Mouse (Mus musculus) G1E (cell line): ENCODE results near the gene Apba3.

Source experiments
- CTCF ChIP-seq: IDR thresholded peaks from 2 replicates; pipeline ENCODE4 v1.5.1; 2012; ENCODE audit warnings: low read depth, low read length, inconsistent platforms, mixed read lengths
- POLR2AphosphoS5 ChIP-seq: IDR thresholded peaks from 2 replicates; pipeline ENCODE4 v1.6.1; 2012; ENCODE audit warnings: low read depth, low read length, inconsistent platforms; ENCODE audit not compliant: insufficient replicate concordance

- TF ChIP-seq CTCF (no peak), POLR2AphosphoS5 (no peak)
Observed at GRCm38 (mm10) chr10:81221402-81222015, 45.3 kb upstream of the Apba3 start.
